Mouse (Mus musculus): ENCODE data around the gene Hist1h2br. TPM values are rescaled to one million over a fixed set of nuclear protein-coding genes. Genes with fewer than 3 reads are reported as not detected.
A peak's percentile ranks its signal among the peaks of the same experiment; 100 is the strongest.
"Not testable (repeated sequence)": the region's sequence is repeated elsewhere in the genome, so short reads cannot be mapped to it uniquely, and the experiment has no call there.

The Hist1h2br gene
- polyA plus RNA-seq, 1 experiment from 2014 or later: 24.7 TPM

DNA sequence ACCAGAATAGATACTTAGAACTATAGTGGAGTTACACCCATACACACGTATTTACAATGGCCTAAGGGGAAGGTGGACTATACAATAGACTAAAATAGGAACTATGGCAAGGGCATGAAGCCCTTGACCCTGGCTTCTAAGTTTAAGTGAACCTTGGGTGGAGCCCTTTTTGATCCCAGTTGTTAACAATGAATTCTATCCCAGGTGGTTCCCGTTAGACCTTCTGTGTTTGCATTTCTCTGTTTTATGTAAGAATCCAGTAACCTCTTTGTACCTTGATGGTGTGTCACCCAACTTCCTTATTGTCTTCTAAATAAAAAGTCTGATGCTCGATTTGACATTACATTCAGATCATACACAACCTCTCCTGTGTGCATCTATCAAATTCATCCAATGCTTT is 32.0 kb downstream of the Hist1h2br start:
- WGBS (ENCODE audit: insufficient replicate concordance): 41% methylated on average over 3 of the region's 3 CpGs
- not testable (repeated sequence) for H3K36me3 ChIP-seq (ENCODE audit: control insufficient read depth, insufficient read depth); H3K4me1 ChIP-seq (ENCODE audit: control insufficient read depth, low read depth, low read length); H3K4me3 ChIP-seq (ENCODE audit: low read depth, low read length); H3K9ac ChIP-seq (ENCODE audit: low read depth, low read length); H3K4me2 ChIP-seq (ENCODE audit: low read depth, low read length); H3K27me3 ChIP-seq (ENCODE audit: control insufficient read depth, insufficient read depth, low read depth, low read length); H3K9me3 ChIP-seq (replicated peaks; ENCODE audit: control insufficient read depth, low read length); ATAC-seq (ENCODE audit: low read depth); H3K27ac ChIP-seq (ENCODE audit: low read length)

DNA sequence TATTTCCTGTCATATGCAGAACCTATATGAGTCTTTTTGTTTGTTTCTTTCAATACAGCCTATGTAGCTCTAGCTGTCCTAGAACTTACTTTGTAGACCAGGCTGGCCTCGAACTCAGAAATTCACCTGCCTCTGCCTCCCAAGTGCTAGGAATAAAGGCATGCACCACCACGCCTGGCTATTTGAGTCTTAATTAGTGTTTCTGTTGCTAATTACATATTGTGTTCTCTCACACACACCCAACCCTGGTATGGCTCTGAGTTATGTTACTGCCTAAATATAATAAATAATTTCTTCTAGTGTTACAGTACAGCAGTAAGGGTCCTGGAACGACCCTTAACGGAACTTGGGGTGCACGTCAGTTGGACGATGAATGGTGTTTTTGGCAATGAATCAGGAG is 47.2 kb downstream of the Hist1h2br start:
- no peaks in the 10 kb centered on the region for H3K4me1 ChIP-seq (ENCODE audit: control insufficient read depth, low read depth, low read length)
- no peak overlapping the region for H3K4me2 ChIP-seq (ENCODE audit: low read depth, low read length)
- 73% methylated on average over 6 of the region's 6 CpGs for WGBS (ENCODE audit: insufficient replicate concordance)
- H3K9me3 ChIP-seq (replicated peaks; ENCODE audit: control insufficient read depth, low read length): no peaks in the 10 kb centered on the region
- H3K27ac ChIP-seq (ENCODE audit: low read length): no peak overlapping the region
- H3K27me3 ChIP-seq (ENCODE audit: control insufficient read depth, insufficient read depth, low read depth, low read length): no peaks in the 10 kb centered on the region
- H3K4me3 ChIP-seq (ENCODE audit: low read depth, low read length): no peak overlapping the region
- no peak for ATAC-seq (ENCODE audit: low read depth)
- no peak overlapping the region for H3K9ac ChIP-seq (ENCODE audit: low read depth, low read length)
- no peaks in the 10 kb centered on the region for H3K36me3 ChIP-seq (ENCODE audit: control insufficient read depth, insufficient read depth)

- no peak overlapping the region for H3K27ac ChIP-seq (ENCODE audit: low read length)
- no peaks in the 10 kb centered on the region for H3K36me3 ChIP-seq (ENCODE audit: control insufficient read depth, insufficient read depth)
- no peaks in the 10 kb centered on the region for H3K4me1 ChIP-seq (ENCODE audit: control insufficient read depth, low read depth, low read length)
- H3K27me3 ChIP-seq (ENCODE audit: control insufficient read depth, insufficient read depth, low read depth, low read length): no peaks in the 10 kb centered on the region
- H3K4me2 ChIP-seq (ENCODE audit: low read depth, low read length): peak overlapping the region; percentile 69
- H3K4me3 ChIP-seq (ENCODE audit: low read depth, low read length): peak overlapping the region; percentile 64
- peak; percentile 80 for ATAC-seq (ENCODE audit: low read depth)
- H3K9me3 ChIP-seq (replicated peaks; ENCODE audit: control insufficient read depth, low read length): no peaks in the 10 kb centered on the region
- WGBS (ENCODE audit: insufficient replicate concordance): under 1% methylated on average over 27 of the region's 27 CpGs
- peak overlapping the region; percentile 52 for H3K9ac ChIP-seq (ENCODE audit: low read depth, low read length)
Observed at GRCm38 (mm10) chr13:21881878-21882669, 48.5 kb downstream of the Hist1h2br start.

GRCm38 (mm10) chr13:21882760-21883405 is 49.3 kb downstream of the Hist1h2br start:
- ATAC-seq (ENCODE audit: low read depth): peak; percentile 69
- Histone ChIP-seq H3K27ac (ENCODE audit: low read length) (no peak overlapping the region), H3K36me3 (ENCODE audit: control insufficient read depth, insufficient read depth) (no peaks in the 10 kb centered on the region), H3K27me3 (ENCODE audit: control insufficient read depth, insufficient read depth, low read depth, low read length) (no peaks in the 10 kb centered on the region), H3K9me3 (replicated peaks; ENCODE audit: control insufficient read depth, low read length) (no peaks in the 10 kb centered on the region), H3K4me1 (ENCODE audit: control insufficient read depth, low read depth, low read length) (no peaks in the 10 kb centered on the region), H3K4me3 (ENCODE audit: low read depth, low read length) (peak overlapping the region; percentile 64), H3K4me2 (ENCODE audit: low read depth, low read length) (peak overlapping the region; percentile 69), H3K9ac (ENCODE audit: low read depth, low read length) (peak overlapping the region; percentile 52)
- WGBS (ENCODE audit: insufficient replicate concordance): under 1% methylated on average over 13 of the region's 13 CpGs

DNA sequence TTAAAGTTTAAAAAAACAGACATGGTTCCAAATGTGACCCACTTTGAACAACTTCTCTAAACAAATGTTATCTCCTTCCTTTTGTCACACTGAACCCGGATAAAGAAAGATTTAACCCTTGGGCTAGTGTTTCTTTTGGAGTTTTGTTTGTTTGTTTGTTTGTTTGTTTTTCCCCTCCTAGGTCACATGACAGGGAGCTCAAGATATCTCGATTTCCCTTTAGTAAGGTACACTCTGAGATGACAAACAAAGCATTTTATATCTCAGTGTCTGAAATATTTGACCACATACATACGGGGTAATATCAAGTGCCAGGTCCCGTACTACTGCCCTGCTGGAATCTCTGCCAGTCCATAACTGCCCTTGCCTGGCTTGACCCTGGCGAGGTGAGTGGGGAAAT is 49.9 kb downstream of the Hist1h2br start:
- no peaks in the 10 kb centered on the region for H3K4me1 ChIP-seq (ENCODE audit: control insufficient read depth, low read depth, low read length)
- peak overlapping the region; percentile 69 for H3K4me2 ChIP-seq (ENCODE audit: low read depth, low read length)
- H3K4me3 ChIP-seq (ENCODE audit: low read depth, low read length): peak overlapping the region; percentile 64
- H3K9ac ChIP-seq (ENCODE audit: low read depth, low read length): peak overlapping the region; percentile 48
- WGBS (ENCODE audit: insufficient replicate concordance): 25% methylated on average over 5 of the region's 5 CpGs
- no peak overlapping the region for H3K27ac ChIP-seq (ENCODE audit: low read length)
- ATAC-seq (ENCODE audit: low read depth): no peak
- H3K36me3 ChIP-seq (ENCODE audit: control insufficient read depth, insufficient read depth): no peaks in the 10 kb centered on the region
- no peaks in the 10 kb centered on the region for H3K9me3 ChIP-seq (replicated peaks; ENCODE audit: control insufficient read depth, low read length)
- no peaks in the 10 kb centered on the region for H3K27me3 ChIP-seq (ENCODE audit: control insufficient read depth, insufficient read depth, low read depth, low read length)

GRCm38 (mm10) chr13:21884586-21884985 is 51.0 kb downstream of the Hist1h2br start:
- H3K27me3 ChIP-seq (ENCODE audit: control insufficient read depth, insufficient read depth, low read depth, low read length): no peaks in the 10 kb centered on the region
- H3K36me3 ChIP-seq (ENCODE audit: control insufficient read depth, insufficient read depth): no peaks in the 10 kb centered on the region
- no peak overlapping the region for H3K27ac ChIP-seq (ENCODE audit: low read length)
- no peak overlapping the region for H3K4me3 ChIP-seq (ENCODE audit: low read depth, low read length)
- no peaks in the 10 kb centered on the region for H3K4me1 ChIP-seq (ENCODE audit: control insufficient read depth, low read depth, low read length)
- no peaks in the 10 kb centered on the region for H3K9me3 ChIP-seq (replicated peaks; ENCODE audit: control insufficient read depth, low read length)
- H3K4me2 ChIP-seq (ENCODE audit: low read depth, low read length): no peak overlapping the region
- ATAC-seq (ENCODE audit: low read depth): no peak
- 58% methylated on average over 4 of the region's 4 CpGs for WGBS (ENCODE audit: insufficient replicate concordance)
- H3K9ac ChIP-seq (ENCODE audit: low read depth, low read length): no peak overlapping the region

Small RNA genes within 50 kb of the gene (microRNA-seq; reads per million reads assigned to microRNA genes)
- gene Gm19658: not detected
- gene Gm44346: not detected
- not detected for gene Gm44466

Other genes with a start within 250 kb of the Hist1h2br start
- gene Olfr1362, start 219.7 kb upstream of the Hist1h2br start, polyA plus RNA-seq (2015; fragmentation: Nextera tagmentation; extraction: Ambion mirVana): not detected in 2 replicates
- gene Olfr11, start 191.2 kb upstream of the Hist1h2br start, polyA plus RNA-seq (2015; fragmentation: Nextera tagmentation; extraction: Ambion mirVana): not detected in 2 replicates
- not detected in 2 replicates for gene Olfr1361, start 170.4 kb upstream of the Hist1h2br start, polyA plus RNA-seq (2015; fragmentation: Nextera tagmentation; extraction: Ambion mirVana)
- gene Olfr1360, start 156.3 kb upstream of the Hist1h2br start, polyA plus RNA-seq (2015; fragmentation: Nextera tagmentation; extraction: Ambion mirVana): not detected in 2 replicates
- gene Olfr1359, start 135.6 kb upstream of the Hist1h2br start, polyA plus RNA-seq (2015; fragmentation: Nextera tagmentation; extraction: Ambion mirVana): not detected in 2 replicates
- gene Hist1h2bl, start 117.6 kb upstream of the Hist1h2br start, polyA plus RNA-seq (2015; fragmentation: Nextera tagmentation; extraction: Ambion mirVana): 3.5 and 6.2 TPM in 2 replicates
- 18.6 and 20.0 TPM in 2 replicates for gene Hist1h2ai, start 117.3 kb upstream of the Hist1h2br start, polyA plus RNA-seq (2015; fragmentation: Nextera tagmentation; extraction: Ambion mirVana)
- gene Hist1h3h, start 116.1 kb upstream of the Hist1h2br start, polyA plus RNA-seq (2015; fragmentation: Nextera tagmentation; extraction: Ambion mirVana): 4.4 and 13.9 TPM in 2 replicates
- gene Hist1h2bm, start 111.7 kb upstream of the Hist1h2br start, polyA plus RNA-seq (2015; fragmentation: Nextera tagmentation; extraction: Ambion mirVana): 5.9 and 9.8 TPM in 2 replicates
- gene Hist1h4j, start 98.7 kb upstream of the Hist1h2br start, polyA plus RNA-seq (2015; fragmentation: Nextera tagmentation; extraction: Ambion mirVana): 0.99 and 1.0 TPM in 2 replicates
- 5.0 and 6.3 TPM in 2 replicates for gene Hist1h4k, start 83.2 kb upstream of the Hist1h2br start, polyA plus RNA-seq (2015; fragmentation: Nextera tagmentation; extraction: Ambion mirVana)
- gene Hist1h2ak, start 79.9 kb upstream of the Hist1h2br start, polyA plus RNA-seq (2015; fragmentation: Nextera tagmentation; extraction: Ambion mirVana): 40.9 and 50.2 TPM in 2 replicates
- 8.1 and 12.9 TPM in 2 replicates for gene Hist1h2bn, start 79.6 kb upstream of the Hist1h2br start, polyA plus RNA-seq (2015; fragmentation: Nextera tagmentation; extraction: Ambion mirVana)
- 22.9 and 30.4 TPM in 2 replicates for gene Hist1h1b, start 53.1 kb upstream of the Hist1h2br start, polyA plus RNA-seq (2015; fragmentation: Nextera tagmentation; extraction: Ambion mirVana)
- gene Hist1h3i, start 50.4 kb upstream of the Hist1h2br start, polyA plus RNA-seq (2015; fragmentation: Nextera tagmentation; extraction: Ambion mirVana): 158 and 190 TPM in 2 replicates
- gene Hist1h2an, start 46.5 kb upstream of the Hist1h2br start, polyA plus RNA-seq (2015; fragmentation: Nextera tagmentation; extraction: Ambion mirVana): 10.1 and 14.1 TPM in 2 replicates
- 3.8 and 7.6 TPM in 2 replicates for gene Hist1h2bp, start 46.3 kb upstream of the Hist1h2br start, polyA plus RNA-seq (2015; fragmentation: Nextera tagmentation; extraction: Ambion mirVana)
- gene Hist1h2bq, start 23.5 kb upstream of the Hist1h2br start, polyA plus RNA-seq (2015; fragmentation: Nextera tagmentation; extraction: Ambion mirVana): 25.4 and 31.7 TPM in 2 replicates
- gene Hist1h2ao, start 23.3 kb upstream of the Hist1h2br start, polyA plus RNA-seq (2015; fragmentation: Nextera tagmentation; extraction: Ambion mirVana): 2.1 TPM in 1 of 2 replicates, not detected in the other
- gene Hist1h4m, start 22.0 kb upstream of the Hist1h2br start, polyA plus RNA-seq (2015; fragmentation: Nextera tagmentation; extraction: Ambion mirVana): not detected in 2 replicates
- 25.5 and 40.3 TPM in 2 replicates for gene Hist1h4n, start 1.5 kb upstream of the Hist1h2br start, polyA plus RNA-seq (2015; fragmentation: Nextera tagmentation; extraction: Ambion mirVana)
- 3,914 and 4,206 TPM in 2 replicates for gene Hist1h2ap, start 236 bp upstream of the Hist1h2br start, polyA plus RNA-seq (2015; fragmentation: Nextera tagmentation; extraction: Ambion mirVana)
- gene Zfp184, start 111.4 kb downstream of the Hist1h2br start, polyA plus RNA-seq (2015; fragmentation: Nextera tagmentation; extraction: Ambion mirVana): 0.55 and 0.56 TPM in 2 replicates
- not detected in 2 replicates for gene Pom121l2, start 147.5 kb downstream of the Hist1h2br start, polyA plus RNA-seq (2015; fragmentation: Nextera tagmentation; extraction: Ambion mirVana)
- gene Prss16, start 176.0 kb downstream of the Hist1h2br start, polyA plus RNA-seq (2015; fragmentation: Nextera tagmentation; extraction: Ambion mirVana): 0.54 and 0.72 TPM in 2 replicates
- gene Hist1h2ah, start 201.8 kb downstream of the Hist1h2br start, polyA plus RNA-seq (2015; fragmentation: Nextera tagmentation; extraction: Ambion mirVana): 13.7 and 18.8 TPM in 2 replicates
- gene Hist1h2bk, start 202.1 kb downstream of the Hist1h2br start, polyA plus RNA-seq (2015; fragmentation: Nextera tagmentation; extraction: Ambion mirVana): 2.9 and 4.7 TPM in 2 replicates
- gene Hist1h4i, start 207.6 kb downstream of the Hist1h2br start, polyA plus RNA-seq (2015; fragmentation: Nextera tagmentation; extraction: Ambion mirVana): 47.5 and 58.3 TPM in 2 replicates
- 13.1 and 20.8 TPM in 2 replicates for gene Hist1h2ag, start 209.2 kb downstream of the Hist1h2br start, polyA plus RNA-seq (2015; fragmentation: Nextera tagmentation; extraction: Ambion mirVana)
- 13.4 and 22.7 TPM in 2 replicates for gene Hist1h2bj, start 209.5 kb downstream of the Hist1h2br start, polyA plus RNA-seq (2015; fragmentation: Nextera tagmentation; extraction: Ambion mirVana)